Mouse (Mus musculus) kidney, postnatal 36 days (tissue): ENCODE data around the gene Tob1.
A peak's percentile ranks its signal among the peaks of the same experiment; 100 is the strongest.

Source experiments
- DNase-seq, 2 experiments: peaks; one replicate each; pipeline ENCODE4 v3.0.0; 2021 to 2022; ENCODE audit warnings: mixed read lengths in 2 of 2

Tob1 gene

DNA sequence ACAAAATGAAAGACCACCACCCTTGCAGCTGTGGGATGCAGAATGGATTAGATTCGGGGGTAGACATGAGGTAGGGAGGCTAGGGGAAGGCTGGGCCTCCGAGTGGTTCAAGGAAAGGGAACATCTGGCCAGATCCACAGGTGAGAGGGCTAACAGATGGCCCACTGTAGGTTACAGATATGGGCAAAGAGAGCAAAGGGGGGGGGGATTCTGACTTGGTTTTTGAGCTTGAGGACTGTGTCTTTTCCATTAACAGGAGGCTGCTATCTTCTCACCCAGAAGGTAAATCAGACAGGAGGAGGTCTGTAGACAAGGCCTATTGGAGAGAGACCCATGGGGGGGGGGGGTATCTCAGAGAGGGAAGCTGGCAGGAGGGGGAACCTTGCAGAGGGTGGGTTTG is 11.5 kb upstream of the Tob1 start:
- no peak for DNase-seq

DNA sequence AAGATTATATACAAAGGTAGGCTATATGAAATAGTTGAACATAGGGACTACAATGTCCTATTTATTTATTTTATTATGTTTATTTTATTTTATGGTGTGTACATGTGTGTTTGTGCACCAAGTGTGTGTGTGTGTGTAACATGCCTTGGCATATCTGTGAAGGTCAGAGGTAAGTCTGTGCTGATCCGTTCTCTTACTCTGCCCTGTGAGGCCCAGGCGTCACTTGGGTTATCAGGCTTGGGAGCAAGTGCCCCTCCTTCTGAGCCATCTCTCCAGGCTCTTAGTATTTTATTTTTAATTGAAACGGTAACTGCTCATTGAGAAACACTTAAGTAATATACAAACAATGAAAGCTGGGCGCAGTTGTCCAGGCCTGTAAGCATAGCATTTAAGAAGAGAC is 10.8 kb upstream of the Tob1 start:
- DNase-seq, result no peak

DNA sequence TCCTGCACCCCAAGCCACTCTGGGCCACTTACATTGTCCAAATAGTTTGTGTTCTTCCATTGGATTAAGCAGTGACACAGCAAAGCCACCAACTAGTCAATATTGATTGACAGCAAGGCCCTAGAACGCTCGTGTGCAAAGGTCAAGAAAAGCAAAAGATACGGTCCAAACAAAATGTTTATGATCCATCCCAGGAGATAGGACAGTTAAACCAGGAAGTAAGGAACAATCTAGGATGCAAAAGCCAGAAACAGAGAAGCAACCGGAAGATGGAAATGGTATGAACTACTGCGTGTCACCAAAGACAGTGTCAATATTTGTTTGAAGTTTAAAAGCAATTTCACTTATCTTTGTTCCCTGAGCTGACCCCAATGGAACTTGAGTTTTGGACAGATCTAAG is 9.1 kb upstream of the Tob1 start:
- no peak for DNase-seq

DNA sequence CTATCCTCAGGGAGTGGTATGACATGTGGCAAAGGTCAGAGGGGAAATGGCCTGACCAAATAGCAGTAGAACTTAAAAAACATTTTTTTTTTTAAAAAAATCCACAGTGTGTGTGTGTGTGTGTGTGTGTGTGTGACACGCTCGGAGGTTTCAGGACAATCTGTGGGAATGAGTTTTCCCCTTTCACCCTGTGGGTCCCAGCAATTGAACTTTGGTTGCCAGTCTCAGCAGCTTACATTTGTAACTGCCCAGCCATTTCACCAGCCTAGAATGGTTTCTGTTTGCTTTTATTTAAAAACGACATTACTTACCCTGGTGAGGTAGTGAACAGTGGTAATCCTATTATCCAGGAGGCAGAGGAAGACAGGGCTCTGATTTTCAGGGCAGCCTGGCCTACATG is 8.2 kb upstream of the Tob1 start:
- DNase-seq, result no peak

DNA sequence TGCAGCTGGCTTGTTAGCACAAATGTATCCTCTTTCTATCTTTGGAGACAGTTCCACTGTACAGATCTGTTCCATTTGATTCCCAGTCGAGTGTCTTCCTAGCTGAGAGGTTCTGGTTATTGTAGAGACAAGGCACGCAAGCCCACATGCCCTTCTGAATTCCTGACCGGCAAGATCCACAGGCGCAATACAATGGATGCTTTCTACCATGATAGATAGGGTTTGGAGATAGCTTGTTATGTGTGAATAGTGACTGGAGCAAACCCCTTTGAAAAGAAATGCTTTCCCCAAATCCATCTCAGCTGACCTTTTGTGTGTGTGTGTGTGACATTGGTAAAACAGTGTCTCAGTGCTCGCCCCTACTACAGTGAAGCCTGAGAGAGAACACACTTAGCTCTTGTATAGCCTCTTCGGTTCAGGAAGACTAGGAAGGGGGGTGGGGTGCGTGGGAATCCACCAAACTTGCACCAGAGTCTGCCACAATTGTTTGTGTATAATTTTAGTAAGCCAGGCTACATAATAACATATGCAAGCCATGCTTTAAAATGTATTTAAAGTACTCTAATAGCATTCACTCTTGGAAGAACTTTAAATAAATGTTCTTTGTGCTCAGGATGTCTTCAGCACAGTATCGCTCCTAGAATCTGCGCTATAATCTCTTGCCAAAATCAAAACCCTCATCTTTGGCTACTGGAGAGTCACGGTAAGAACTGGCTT is 4.7 kb upstream of the Tob1 start:
- no peak for DNase-seq

DNA sequence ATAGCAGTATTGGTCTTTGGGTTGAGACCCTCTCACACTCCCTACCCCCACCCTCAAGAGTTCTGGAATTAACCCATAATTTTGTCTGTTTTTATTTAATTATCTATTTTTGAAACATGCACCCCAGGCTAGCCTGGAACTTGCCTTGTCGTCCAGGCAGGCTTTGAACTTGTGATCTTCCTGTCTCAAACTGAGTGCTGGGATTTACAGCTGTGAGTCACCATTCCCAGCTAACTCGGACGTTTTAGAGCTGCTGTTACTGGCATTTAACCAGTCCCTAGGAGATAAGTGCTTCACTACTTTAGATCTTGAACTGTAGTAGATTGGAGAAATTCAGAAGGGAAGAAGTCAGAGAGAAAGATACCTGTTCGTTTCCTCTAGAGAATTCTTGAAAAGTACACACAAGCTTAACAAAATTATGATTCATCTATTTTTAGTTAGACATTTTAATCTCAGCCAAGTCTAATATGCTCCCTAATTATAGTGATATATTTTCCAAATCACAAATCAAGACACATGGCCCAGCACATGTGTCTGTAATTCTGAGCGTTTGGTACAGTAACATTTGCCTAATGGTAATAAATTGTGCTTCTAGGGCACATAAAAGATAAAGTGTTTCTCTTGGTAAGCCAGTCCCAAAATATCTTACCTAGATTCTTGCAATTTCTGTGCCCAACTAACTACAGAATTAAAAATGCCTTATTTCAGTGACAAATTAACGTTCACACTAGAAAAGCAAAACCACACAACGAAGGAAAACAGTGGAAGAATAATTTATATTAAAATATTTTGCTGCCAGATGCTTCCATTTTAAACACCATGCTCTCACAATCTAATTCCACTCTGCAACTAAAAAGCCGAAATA is 2.2 kb upstream of the Tob1 start:
- DNase-seq, result no peak

DNA sequence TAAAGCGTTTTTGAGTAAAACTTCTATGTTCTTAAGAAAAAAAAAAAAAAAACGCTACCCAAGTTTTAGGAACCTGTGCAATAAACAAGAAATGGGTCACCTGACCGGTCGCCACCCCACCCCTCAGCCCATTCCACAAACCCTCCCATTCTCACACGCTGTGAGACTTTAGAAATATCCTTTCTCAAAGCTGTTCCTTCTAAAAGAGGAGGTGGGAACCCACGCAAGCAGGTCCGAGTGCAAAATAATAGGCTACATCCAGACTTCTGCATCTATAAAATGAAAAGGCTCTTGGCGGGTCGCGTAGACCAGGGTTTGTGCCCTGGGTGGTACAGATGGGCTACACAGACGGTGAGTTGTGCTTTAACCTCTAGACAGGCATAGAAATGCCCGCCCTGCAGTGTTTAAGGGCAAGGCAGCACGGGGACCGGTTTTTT is 1.5 kb upstream of the Tob1 start:
- peak in 1 of 2 experiments; percentile 48 for DNase-seq

DNA sequence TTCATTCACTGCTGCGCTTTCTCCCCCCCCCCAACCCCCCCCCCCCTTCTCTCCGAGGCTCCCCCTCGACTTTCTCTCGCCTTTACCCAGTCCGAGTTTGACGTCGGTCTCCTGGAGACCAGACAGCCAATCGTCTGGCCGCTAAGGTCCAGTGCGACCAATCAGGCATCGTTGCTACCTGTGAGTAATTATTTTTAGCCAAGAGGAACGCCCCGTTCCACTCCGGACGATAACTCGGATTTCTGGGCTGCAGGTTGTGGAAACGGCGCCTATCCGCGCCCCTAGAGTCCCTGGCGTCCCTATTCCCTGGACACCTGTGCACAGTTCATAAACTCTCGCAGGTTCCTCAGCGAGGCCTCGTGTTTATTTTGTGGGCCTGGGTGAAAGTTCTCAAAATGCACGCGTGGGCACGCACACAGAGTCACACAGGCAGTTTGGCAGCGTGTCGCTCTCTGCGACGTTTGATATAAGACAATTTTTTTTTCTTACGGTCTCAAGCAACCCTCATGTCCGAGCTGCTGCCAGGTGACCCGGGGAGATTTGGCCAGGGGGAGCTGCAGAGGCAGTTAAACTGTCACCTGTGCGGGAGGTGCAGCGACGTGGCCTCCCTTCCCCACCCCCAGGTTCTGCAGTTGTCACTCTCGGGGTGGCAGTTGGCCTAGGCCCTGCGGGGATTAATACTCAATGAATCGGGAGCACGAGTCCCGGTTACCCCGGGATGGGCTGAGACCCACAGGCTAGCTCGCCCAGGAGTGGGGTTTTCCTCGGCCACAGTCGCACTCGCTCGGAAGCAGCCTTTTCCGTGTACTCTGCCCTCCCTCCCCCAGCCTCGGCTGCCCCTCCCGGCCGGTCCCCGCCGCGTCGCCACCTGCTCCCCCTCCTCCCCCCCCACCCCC is 815 bp upstream of the Tob1 start:
- DNase-seq, result peak; percentile 93 to 98

DNA sequence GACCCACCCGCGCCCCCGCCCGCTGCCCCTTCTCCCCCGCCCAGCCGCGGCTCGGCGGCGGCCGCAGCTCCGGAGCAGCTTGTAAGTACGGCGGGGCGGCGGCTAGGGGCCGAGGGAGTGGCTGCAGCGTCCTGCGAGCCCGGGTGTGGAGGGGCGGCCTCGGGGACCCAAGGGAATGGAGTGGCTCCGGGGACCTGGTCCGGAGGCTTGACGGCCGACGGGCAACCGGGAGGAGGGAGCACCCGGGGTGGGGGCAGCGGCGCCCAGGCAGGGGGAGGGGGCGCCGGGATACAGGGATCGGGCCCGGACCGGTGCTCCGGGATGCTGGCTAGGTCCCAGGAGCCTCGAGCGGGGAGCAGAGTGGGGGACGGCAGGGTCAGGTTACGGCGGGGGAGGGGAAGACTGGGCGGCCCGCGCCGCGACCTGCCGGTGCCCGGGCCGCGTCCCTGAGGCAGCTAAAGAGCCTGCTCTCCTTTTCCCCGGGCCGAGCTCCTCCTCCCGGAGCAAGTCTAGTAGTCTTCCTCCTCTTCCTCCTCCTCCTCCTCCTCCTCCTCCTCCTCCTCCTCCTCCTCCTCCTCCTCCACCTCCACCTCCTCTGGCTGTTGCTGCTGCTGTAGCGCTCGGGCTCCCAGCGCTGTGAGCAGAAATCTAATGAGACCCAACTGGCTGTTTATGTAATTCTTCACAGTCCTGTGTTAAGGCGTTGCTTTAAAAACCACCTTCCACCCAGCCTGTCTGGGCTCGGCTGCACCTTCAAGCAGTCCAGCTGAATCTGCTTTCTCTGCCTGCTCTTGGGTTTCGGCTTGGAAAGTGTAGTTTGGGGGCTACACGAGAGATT is 616 bp downstream of the Tob1 start:
- peak; percentile 76 to 85 for DNase-seq

DNA sequence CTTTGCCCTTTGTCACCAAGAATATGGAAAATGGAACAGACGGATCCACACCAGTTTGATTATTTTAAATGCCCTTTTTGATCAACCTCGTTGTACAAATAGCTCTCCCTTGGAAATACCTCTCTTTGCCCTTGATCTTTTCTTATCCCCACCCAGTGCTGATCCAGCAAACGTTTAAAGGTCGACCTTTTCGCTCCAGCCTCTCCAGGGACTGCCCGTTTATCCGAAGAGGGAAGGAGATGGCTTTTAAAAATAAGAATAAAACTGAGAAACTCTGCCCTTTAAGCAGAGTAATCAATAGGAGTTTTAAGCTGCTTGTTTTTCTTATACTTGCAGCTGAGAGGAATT is 1.2 kb downstream of the Tob1 start:
- peak; percentile 32 to 39 for DNase-seq

DNA sequence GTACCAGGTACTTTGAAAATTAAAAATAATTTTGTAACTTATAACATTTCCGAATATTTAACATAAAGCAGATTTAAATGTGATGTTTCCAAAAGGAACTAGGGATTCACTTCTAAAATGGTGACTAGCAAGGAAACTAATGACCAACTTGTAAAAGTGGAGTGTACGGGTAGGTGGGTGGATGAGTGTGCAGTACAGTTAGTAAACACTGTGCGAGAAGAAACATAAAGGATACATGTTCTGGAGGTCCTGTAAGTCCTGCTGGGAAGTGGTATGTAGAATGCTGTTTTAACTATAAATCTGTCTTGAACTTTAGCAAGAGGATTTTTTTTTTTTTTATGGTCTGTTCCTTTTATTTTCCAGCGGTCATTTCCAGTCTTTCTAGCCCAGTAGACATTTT is 1.7 kb downstream of the Tob1 start:
- no peak for DNase-seq

DNA sequence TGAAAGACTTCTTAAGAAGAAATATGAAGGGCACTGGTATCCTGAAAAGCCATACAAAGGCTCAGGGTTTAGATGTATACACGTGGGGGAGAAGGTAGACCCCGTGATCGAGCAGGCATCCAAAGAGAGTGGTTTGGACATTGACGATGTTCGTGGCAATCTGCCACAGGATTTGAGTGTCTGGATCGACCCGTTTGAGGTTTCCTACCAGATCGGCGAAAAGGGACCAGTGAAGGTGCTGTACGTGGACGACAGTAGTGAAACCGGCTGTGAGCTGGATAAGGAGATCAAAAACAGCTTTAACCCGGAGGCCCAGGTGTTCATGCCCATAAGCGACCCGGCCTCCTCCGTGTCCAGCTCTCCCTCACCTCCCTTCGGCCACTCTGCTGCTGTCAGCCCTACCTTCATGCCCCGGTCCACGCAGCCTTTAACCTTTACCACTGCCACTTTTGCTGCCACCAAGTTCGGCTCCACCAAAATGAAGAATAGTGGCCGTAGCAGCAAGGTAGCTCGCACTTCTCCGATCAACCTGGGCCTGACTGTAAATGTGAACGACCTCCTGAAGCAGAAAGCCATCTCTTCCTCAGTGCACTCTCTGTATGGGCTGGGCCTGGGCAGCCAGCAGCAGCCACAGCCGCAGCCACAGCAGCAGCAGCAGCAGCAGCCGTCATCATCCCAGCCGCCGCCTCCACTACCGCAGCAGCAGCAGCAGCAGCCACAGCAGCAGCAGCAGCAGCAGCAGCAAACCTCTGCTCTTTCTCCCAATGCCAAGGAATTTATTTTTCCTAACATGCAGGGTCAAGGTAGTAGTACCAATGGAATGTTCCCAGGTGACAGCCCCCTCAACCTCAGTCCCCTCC is 2.7 kb downstream of the Tob1 start:
- peak in 1 of 2 experiments; percentile 55 for DNase-seq

DNA sequence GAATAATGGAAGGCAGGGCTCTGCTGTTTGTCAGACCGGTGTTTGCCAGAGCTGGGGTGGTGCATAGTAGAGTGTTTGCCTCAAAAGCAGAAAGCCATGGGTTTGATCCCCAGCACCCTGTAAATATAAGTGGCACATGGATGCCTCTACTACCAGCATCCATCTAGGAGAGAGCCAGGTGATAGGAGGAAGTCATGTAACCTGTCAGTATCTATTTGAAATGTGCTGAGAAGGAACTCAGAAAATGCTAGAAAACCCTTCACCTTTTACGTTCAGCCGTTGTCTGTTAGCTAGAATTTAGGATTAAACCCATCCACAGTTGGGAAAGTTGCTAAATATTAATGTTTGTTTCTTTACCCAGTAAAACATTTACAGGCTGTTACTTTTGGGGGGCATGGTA is 4.3 kb downstream of the Tob1 start:
- no peak for DNase-seq

DNA sequence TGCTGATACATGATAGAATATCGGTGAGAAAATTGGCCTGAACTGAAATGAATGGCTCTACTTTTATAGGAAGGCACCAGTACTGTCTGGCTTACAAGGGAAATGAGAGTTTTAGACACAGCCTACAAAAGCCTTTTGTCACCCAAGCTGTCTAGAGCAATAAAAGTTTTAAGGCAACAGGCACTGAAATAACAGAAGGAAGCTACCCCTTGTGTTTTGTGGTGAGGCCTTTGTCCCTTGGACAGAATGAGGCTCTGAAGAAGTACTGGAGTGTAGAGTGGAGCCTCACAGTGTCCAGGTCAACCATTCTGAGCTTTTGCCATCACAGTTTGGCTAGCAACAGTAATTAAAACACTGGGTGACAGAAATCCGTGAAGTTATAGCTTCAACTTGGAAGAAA is 5.0 kb downstream of the Tob1 start:
- peak in 1 of 2 experiments; percentile 27 for DNase-seq

DNA sequence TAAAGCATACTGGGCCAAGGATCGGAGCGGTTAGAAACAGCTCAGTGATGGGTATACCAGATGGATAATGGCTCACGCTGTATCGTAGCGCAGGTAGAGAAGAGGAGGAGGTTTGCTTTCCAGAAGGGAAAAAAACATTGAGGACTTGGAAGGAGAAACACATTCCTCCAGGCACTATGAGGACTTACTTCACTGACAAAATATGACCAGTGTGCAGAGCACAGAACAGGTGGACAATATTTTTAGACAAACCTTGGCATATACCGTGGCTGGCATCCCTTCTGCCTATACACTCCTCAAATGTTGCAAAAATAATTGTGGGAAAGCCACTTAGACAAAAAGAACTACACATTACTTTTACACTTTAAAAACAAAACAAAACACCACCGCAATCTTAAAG is 10.0 kb downstream of the Tob1 start:
- no peak for DNase-seq

DNA sequence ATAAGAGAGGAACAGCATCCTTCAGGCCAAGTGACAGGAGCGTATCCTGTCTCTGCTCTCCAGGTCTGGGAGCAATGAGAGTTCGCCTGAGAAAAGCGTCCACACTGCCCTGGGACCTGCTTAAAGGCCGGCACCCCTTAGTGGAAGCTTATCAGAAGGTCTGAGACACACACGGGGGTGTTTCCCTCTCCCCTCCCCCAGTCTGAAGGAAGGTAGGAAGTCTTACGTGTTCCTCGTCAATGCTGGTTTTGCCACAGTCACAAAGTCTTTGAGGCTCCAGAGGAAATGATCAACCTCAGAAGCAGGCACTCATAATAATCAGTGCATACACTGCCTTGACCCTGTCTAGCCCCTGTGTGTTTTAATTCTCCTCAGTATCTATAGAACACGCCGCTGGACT is 12.3 kb downstream of the Tob1 start:
- no peak for DNase-seq

DNA sequence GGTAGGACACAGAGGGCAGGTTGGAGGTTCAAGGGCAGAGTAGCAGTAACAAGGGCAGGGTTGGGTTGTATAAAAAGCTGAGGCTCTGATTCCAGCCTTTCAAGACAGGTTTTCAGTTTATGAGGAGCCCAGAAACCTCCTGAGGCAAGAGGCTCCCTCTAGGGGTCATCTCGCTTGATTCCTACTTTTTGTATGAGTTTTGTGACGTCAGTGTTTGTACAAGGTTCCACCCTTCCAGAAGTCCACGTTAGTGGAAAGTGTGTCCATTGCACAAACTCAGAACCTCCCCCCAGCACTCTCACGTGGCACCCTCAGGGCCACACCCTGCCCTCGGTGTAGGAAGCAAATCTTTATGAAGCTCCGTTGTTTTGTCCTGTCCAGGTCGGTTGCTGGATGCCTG is 14.7 kb downstream of the Tob1 start:
- DNase-seq, result peak; percentile 76 to 86

DNA sequence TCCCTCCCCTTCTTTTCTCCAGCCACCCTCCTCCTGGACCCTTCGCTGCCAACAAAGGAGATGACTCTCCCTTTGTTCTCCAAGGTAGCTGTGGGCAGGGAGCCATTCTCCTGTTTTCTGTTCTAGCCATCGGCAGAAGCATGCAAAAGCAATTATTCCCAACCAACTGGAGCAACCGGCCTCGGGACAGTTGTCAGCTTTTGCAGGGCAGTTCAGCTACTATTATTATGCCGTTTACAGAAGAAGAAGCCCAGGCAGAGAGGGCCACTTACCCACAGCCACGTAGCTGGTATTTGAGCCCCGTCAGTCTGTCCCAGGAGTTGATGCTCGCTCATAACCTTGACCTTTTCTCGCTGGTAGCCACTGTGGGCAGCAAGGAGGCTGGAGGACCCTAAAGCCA is 17.2 kb downstream of the Tob1 start:
- no peak for DNase-seq

DNA sequence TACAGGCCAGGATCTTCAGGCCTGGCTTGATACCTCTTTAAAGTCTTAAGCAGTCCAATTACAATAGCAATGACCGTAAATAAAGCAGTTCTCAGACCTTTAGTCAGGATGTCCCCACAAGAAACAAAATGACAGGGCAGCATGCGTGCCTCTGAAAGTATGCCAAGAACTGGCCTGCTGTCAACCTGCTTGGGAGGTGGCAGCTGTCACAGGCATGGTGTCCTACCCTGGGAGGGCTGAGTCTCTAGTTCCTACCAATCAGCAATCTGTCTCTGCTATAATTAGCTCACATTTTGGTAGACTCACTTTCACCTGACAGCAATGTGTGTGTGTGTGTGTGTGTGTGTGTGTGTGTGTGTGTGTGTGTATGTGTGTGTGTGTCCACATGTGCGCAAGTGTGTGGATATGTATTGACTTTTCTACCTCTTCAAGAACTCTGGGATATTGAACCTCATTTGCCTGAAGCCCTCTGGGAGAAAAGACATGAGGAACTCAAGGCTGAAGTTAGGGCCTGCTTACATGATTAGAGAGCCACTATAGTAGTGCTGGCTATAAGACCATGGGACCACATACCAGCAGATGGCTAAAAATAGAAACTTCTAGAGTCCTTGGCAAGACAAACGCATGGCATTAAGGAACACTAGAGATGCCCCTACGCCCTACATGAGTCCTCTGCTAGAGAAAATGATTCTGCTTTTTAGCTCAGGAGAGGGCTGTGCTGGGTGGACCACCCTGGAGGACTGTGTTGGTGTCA is 18.1 kb downstream of the Tob1 start:
- peak in 1 of 2 experiments; percentile 21 for DNase-seq

DNA sequence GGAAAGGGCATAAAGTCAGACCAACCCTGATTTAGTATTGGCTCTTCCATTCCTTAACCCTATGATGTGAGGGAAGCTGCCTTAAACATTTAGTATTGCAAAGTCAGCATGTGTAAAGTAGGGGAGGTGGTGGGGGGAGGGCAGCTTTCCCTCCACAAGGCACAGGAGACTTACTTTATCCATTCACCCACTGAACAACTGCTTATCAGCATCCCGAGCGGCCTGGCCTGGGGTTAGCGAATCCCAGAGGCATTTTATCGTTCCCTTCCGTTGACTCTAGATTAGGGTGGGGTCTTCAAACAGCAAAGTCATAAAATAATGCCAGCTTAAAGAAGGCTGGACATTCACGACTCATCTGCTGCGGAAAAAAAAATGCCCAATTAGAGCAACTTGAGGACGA is 19.0 kb downstream of the Tob1 start:
- no peak for DNase-seq
